Mouse (Mus musculus): ENCODE results near the gene Ren1. TPM values are rescaled to one million over a fixed set of nuclear protein-coding genes. Genes with fewer than 3 reads are reported as not detected.
"Not testable (repeated sequence)": the region's sequence is repeated elsewhere in the genome, so short reads cannot be mapped to it uniquely, and the experiment has no call there.

Gene Ren1
- total RNA-seq, 2 experiments from 2014 or later, result not detected

DNA sequence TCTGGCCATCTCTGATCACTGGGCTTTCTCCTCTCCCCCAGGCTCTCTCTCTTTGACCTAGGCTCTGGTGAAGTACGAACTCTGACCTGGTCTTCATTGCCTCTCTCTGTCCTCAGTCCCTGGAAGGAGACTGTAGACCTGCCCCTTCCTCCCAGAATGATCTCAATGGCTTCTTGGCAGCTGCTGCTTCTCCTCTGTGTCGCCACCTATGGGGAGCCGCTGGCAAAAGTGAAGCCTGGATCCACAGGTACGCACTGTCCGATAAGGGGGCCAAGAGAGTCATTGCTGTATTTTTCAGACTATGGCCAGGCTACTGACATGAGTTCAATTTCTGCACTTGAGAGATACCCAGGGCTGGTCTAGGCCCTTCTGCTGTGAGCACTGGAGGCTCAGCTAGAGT lies 23.2 kb upstream of the Ren1 start:
- H3K4me3 ChIP-seq, result no peak overlapping the region
- DNase-seq (ENCODE audit: low spot score in 2 of 2), result no peak
- H3K27ac ChIP-seq, result no peak overlapping the region
- no peak for TF ChIP-seq CTCF (conservative IDR thresholded peaks at IDR 0.05)

- H3K27ac ChIP-seq, result no peak overlapping the region
- DNase-seq (ENCODE audit: low spot score in 2 of 2), result no peak
- no peak overlapping the region for H3K4me3 ChIP-seq
- no peak for TF ChIP-seq CTCF (conservative IDR thresholded peaks at IDR 0.05)
Measured at GRCm38 (mm10) chr1:133328299-133328795, 22.0 kb upstream of the Ren1 start.

DNA sequence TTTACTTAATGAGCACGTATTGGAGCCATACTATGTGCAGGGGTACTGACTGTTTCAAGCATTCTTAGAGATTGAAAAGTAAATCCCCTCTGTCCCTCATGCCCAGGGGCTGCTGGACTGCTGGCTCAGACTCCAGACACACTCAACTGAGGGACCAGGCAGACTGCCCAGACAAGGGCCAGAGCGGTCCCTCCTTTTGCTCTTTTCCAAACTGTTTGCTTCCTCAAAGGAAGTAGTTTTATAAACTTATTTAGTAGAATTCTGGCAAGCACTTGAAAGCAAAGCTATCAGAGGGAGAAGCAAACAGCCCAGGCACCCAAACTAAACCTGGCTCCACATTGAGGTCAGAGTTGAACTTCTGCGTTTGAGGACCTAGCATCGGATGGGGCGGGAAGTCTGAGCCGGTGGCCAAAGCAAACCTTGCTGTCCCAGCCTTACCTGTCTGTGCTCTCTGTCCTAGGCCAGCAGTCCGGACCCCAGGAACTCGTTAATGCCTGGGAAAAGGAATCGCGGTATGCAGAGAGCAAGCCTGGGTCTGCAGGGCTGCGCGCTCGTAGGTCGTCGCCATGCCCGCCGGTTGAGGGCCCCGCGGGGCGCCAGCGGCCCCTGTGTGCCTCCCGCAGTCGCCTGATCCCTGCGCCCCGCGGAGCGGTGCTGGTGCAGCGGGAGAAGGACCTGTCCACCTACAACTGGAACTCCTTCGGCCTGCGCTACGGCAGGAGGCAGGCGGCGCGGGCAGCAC lies 21.2 kb upstream of the Ren1 start:
- no peak overlapping the region for H3K27ac ChIP-seq
- peak overlapping the region; percentile 33 for H3K4me3 ChIP-seq
- TF ChIP-seq CTCF (conservative IDR thresholded peaks at IDR 0.05), result no peak
- no peak for DNase-seq (ENCODE audit: low spot score in 2 of 2)

GRCm38 (mm10) chr1:133329638-133329964 lies 20.7 kb upstream of the Ren1 start:
- Histone ChIP-seq H3K27ac (no peak overlapping the region), H3K4me3 (peak overlapping the region; percentile 33)
- TF ChIP-seq CTCF (conservative IDR thresholded peaks at IDR 0.05), result no peak
- DNase-seq (ENCODE audit: low spot score in 2 of 2), result no peak

GRCm38 (mm10) chr1:133331142-133331541 lies 19.2 kb upstream of the Ren1 start:
- no peak for TF ChIP-seq CTCF (conservative IDR thresholded peaks at IDR 0.05)
- Histone ChIP-seq H3K4me3 (no peak overlapping the region), H3K27ac (peak overlapping the region; percentile 55)
- peak in 1 of 2 experiments; percentile 62 for DNase-seq (ENCODE audit: low spot score in 2 of 2)

DNA sequence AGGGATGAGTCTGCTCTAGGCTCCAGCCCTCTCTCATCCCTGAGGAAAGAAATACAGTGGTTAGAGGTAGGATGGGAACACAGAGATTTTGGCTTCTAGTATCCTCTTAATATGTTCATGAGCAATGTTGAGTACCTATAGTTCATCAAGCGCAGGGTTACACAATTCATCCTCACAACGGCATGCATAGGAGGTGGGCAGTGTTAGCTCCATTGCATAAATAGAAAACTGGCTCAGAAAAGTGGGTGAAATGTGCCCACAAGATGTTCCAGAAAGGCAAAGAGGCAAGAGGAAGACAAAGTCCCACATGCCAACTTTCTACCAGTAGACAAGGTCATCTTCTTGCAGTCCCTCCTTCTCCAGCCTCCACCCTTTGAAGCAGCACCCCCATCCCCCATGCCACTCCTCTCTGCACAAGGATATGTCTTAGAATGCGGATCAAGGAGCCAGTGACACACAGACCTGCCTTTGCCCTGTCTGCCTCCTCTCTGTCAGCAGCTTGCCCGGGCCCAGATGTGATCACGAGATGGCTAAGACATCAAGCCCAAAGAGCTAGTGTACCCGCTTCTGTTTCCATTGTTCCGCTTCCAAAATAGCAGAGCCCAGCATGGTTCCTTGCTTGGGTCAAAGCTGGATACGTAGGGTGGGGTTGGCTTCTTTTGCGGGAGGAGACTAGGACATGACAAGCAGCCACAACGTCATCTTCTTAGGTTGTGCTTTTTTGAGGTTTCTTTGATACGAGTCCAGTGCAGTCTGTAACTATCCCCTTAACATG lies 17.5 kb upstream of the Ren1 start:
- Histone ChIP-seq H3K4me3 (no peak overlapping the region), H3K27ac (no peak overlapping the region)
- TF ChIP-seq CTCF (conservative IDR thresholded peaks at IDR 0.05), result no peak
- no peak for DNase-seq (ENCODE audit: low spot score in 2 of 2)

GRCm38 (mm10) chr1:133333937-133334336 lies 16.4 kb upstream of the Ren1 start:
- no peak for TF ChIP-seq CTCF (conservative IDR thresholded peaks at IDR 0.05)
- H3K27ac ChIP-seq, result no peak overlapping the region
- no peak for DNase-seq (ENCODE audit: low spot score in 2 of 2)

DNA sequence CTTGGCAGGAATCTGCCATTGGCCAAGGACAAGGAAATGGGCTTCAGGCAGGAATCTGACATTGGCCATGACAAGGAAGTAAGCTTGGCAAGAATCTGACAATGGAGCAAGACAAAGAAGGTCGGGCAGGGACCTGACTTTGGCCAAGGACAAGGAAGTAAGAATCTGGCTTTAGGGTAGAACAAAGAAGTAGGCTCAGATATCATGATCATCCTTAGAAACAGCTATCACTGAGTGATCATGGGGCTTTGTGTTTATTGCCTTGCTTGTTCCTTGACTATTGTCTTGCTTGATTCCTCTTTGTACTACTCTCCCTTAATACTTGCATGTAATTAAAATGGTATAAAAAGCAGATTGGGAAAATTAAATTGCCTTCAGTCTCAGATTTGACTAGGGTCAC lies 9.9 kb upstream of the Ren1 start:
- DNase-seq (ENCODE audit: low spot score in 2 of 2); H3K4me3 ChIP-seq; H3K27ac ChIP-seq: not testable (repeated sequence)

More at GRCm38 (mm10) chr1:133333937-133334336, 16.4 kb upstream of the Ren1 start:
- H3K4me3 ChIP-seq, result no peak overlapping the region

GRCm38 (mm10) chr1:133344357-133344756 lies 6.0 kb upstream of the Ren1 start:
- Histone ChIP-seq H3K4me3 (no peak overlapping the region), H3K27ac (no peak overlapping the region)
- TF ChIP-seq CTCF (conservative IDR thresholded peaks at IDR 0.05), result no peak
- DNase-seq (ENCODE audit: low spot score in 2 of 2), result no peak

- DNase-seq (ENCODE audit: low spot score in 2 of 2), result no peak
- H3K27ac ChIP-seq, result no peak overlapping the region
- no peak overlapping the region for H3K4me3 ChIP-seq
- no peak for TF ChIP-seq CTCF (conservative IDR thresholded peaks at IDR 0.05)
Measured at GRCm38 (mm10) chr1:133346531-133346930, 3.8 kb upstream of the Ren1 start.

DNA sequence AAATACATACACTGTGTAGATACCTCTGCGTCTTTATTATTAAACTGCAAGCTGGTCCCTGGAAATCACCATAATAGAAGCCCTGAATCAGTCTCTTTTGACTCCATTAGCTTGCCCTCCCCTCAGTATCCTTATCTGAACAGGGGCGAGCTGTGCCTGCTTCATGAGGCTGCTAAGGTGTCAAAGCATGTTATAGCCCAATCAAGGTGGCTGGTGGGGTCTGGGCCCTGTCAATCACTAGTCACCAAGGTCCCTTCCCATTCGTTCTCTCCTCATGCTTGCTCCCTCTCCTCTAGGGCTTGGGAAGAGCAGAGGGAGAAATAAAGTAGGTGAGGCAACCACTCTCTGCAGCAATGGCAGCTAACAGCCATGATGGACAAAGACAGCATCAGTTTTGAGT lies 3.1 kb upstream of the Ren1 start:
- no peak for DNase-seq (ENCODE audit: low spot score in 2 of 2)
- H3K27ac ChIP-seq, result no peak overlapping the region
- TF ChIP-seq CTCF (conservative IDR thresholded peaks at IDR 0.05), result no peak
- no peak overlapping the region for H3K4me3 ChIP-seq

DNA sequence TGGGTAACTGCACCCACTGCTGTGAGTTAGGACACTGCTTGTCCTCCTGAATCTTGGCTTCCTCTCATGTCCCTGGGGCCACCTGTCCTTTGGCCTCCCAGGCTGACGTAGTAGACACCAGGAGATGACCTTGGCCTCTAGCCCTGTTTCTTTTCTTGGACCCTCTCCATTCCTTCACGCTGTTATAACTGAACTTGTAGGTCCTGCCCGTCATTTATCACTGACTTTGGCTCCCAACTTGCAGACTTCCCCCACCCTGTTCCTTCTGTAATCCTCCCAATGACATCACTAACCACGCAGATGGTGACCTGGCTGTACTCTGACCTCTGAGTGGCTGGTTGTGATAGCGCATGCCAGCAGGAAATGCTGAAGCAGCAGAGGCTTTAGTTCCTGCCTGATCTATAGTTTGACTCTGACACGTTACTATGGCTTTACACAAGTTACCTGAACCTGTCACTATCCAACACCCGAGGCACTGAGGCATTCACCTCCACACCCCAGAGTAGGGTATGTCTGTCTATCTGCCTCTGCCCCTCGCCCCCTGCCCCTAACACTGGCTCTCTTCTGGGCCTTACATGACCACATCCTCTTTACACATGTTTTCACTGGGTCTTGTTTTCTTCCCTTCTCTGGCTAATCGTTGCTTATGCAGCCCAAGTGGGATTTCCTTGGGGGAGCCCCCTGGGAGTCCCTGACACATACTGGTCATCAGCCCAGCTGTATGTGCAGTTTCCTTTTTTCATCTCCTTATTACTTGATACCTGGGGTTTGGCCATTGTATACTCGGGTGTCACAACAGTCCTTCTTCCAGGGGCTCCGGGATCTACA lies 2.4 kb upstream of the Ren1 start:
- H3K27ac ChIP-seq, result no peak overlapping the region
- no peak for DNase-seq (ENCODE audit: low spot score in 2 of 2)
- no peak overlapping the region for H3K4me3 ChIP-seq
- TF ChIP-seq CTCF (conservative IDR thresholded peaks at IDR 0.05), result no peak

GRCm38 (mm10) chr1:133351762-133352161 lies 1.5 kb downstream of the Ren1 start:
- Histone ChIP-seq H3K27ac (peak overlapping the region; percentile 60), H3K4me3 (no peak overlapping the region)
- no peak for DNase-seq (ENCODE audit: low spot score in 2 of 2)
- no peak for TF ChIP-seq CTCF (conservative IDR thresholded peaks at IDR 0.05)
